Mouse (Mus musculus) c-Kit-positive CD71-positive TER-119-positive erythroid progenitor cells, embryonic 14.5 days (primary cell): ENCODE measurements around the gene Psmb11.

Experiments
- DNase-seq: peaks from one replicate; pipeline ENCODE4 v3.0.0-alpha.2; 2013; ENCODE audit warnings: low spot score

The Psmb11 gene

GRCm38 (mm10) chr14:54640946-54641304 lies 19.7 kb downstream of the Psmb11 start, which contains the start of gene Gm17606:
Gm17606 (plus strand) TSS chr14:54640952.
- DNase-seq: no peak

- DNase-seq: peak; percentile 83
These were observed 20.2 kb downstream of the Psmb11 start, which contains the start of gene Cdh24 for GRCm38 (mm10) chr14:54641305-54641969. Cdh24 (minus strand) TSS chr14:54641364.

- DNase-seq: no peak
These were observed 21.2 kb downstream of the Psmb11 start for GRCm38 (mm10) chr14:54642224-54642944.

GRCm38 (mm10) chr14:54643011-54643410 lies 21.8 kb downstream of the Psmb11 start:
- no peak for DNase-seq

- DNase-seq: no peak
These were observed 23.1 kb downstream of the Psmb11 start for GRCm38 (mm10) chr14:54644294-54644693.

GRCm38 (mm10) chr14:54646455-54646854 lies 25.2 kb downstream of the Psmb11 start:
- DNase-seq: no peak

GRCm38 (mm10) chr14:54646898-54647636 lies 25.8 kb downstream of the Psmb11 start:
- DNase-seq: no peak

GRCm38 (mm10) chr14:54647900-54648299 lies 26.7 kb downstream of the Psmb11 start:
- DNase-seq: no peak

GRCm38 (mm10) chr14:54650621-54651454 lies 29.6 kb downstream of the Psmb11 start:
- peak; percentile 94 for DNase-seq

GRCm38 (mm10) chr14:54651556-54651955 lies 30.3 kb downstream of the Psmb11 start:
- no peak for DNase-seq

GRCm38 (mm10) chr14:54652787-54653186 lies 31.6 kb downstream of the Psmb11 start:
- no peak for DNase-seq

- DNase-seq: peak; percentile 85
These were observed 32.3 kb downstream of the Psmb11 start for GRCm38 (mm10) chr14:54653496-54653895.

GRCm38 (mm10) chr14:54660009-54660408 lies 38.8 kb downstream of the Psmb11 start:
- peak; percentile 68 for DNase-seq

- DNase-seq: no peak
These were observed 43.4 kb downstream of the Psmb11 start for GRCm38 (mm10) chr14:54664477-54665222.

GRCm38 (mm10) chr14:54669381-54669780 lies 48.1 kb downstream of the Psmb11 start:
- no peak for DNase-seq

- DNase-seq: no peak
These were observed 53.1 kb downstream of the Psmb11 start for GRCm38 (mm10) chr14:54674317-54674716.

GRCm38 (mm10) chr14:54676290-54676689 lies 55.1 kb downstream of the Psmb11 start:
- DNase-seq: no peak

GRCm38 (mm10) chr14:54678657-54679304 lies 57.5 kb downstream of the Psmb11 start:
- DNase-seq: no peak
